Mouse (Mus musculus): Measurements from ENCODE around the gene Ferd3l. TPM values are rescaled to one million over a fixed set of nuclear protein-coding genes. Genes with fewer than 3 reads are reported as not detected.

Gene Ferd3l
- polyA plus RNA-seq, 1 experiment from 2014 or later: 3.4 TPM

GRCm38 (mm10) chr12:33967514-33967913 is 39.3 kb downstream of the Ferd3l start:
- H3K27ac ChIP-seq: no peak overlapping the region
- peak overlapping the region; percentile 20 for H3K4me3 ChIP-seq
- H3K27me3 ChIP-seq: peaks cover 91% of the 10 kb centered on the region
- 0% methylated on average over 21 of the region's 21 CpGs for WGBS
- peaks cover 24% of the 10 kb centered on the region for H3K4me1 ChIP-seq
- no peaks in the 10 kb centered on the region for H3K9me3 ChIP-seq (replicated peaks)
- peak overlapping the region; percentile 47 for H3K4me2 ChIP-seq (replicated peaks)
- ATAC-seq (ENCODE audit: low FRiP score): peak; percentile 64; the same call in 1 of the 2 replicates
- H3K36me3 ChIP-seq: no peaks in the 10 kb centered on the region
- no peak overlapping the region for H3K9ac ChIP-seq

- Histone ChIP-seq H3K27ac (no peak overlapping the region), H3K4me1 (peaks cover 24% of the 10 kb centered on the region), H3K9ac (0 out of 2 replicates have a peak overlapping the region, but pooled peaks have one; percentile 23), H3K36me3 (no peaks in the 10 kb centered on the region), H3K27me3 (peaks cover 87% of the 10 kb centered on the region), H3K9me3 (replicated peaks) (no peaks in the 10 kb centered on the region), H3K4me3 (peak overlapping the region; percentile 20), H3K4me2 (replicated peaks) (peak overlapping the region; percentile 47)
- WGBS: under 1% methylated on average over 37 of the region's 37 CpGs
- ATAC-seq (ENCODE audit: low FRiP score): peak; percentile 42; the same call in 1 of the 2 replicates
Observed at GRCm38 (mm10) chr12:33968041-33968897, 40.0 kb downstream of the Ferd3l start.

DNA sequence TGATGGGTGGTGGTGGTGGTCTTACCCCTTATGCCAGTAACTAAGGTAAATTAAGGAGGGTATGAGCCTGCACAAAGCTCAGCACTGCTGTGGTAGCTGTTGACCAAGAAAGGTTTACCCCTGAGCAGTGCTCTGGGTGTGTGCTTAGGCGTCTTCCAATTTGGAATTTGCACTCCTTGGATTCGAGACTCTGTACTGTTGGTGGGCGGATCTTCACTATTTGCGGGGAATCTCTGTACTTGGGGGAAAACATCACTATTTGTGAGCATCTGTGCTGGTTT is 40.6 kb downstream of the Ferd3l start:
- 15% methylated on average over 4 of the region's 4 CpGs for WGBS
- H3K4me2 ChIP-seq (replicated peaks): peak overlapping the region; percentile 47; the same call in 1 of the 2 replicates
- no peak for ATAC-seq (ENCODE audit: low FRiP score)
- no peaks in the 10 kb centered on the region for H3K36me3 ChIP-seq
- peaks cover 24% of the 10 kb centered on the region for H3K4me1 ChIP-seq
- no peak overlapping the region for H3K9ac ChIP-seq
- H3K4me3 ChIP-seq: no peak overlapping the region
- H3K9me3 ChIP-seq (replicated peaks): no peaks in the 10 kb centered on the region
- H3K27me3 ChIP-seq: peaks cover 86% of the 10 kb centered on the region
- H3K27ac ChIP-seq: no peak overlapping the region

Other genes with a start within 250 kb of the Ferd3l start
- gene Twist1, start 29.2 kb downstream of the Ferd3l start, polyA plus RNA-seq (2016; fragmentation: Nextera tagmentation; extraction: Ambion mirVana): 30.9 and 37.0 TPM in 2 replicates